Mouse (Mus musculus) cortical plate, adult 2 months (tissue): Measurements from ENCODE around the gene Parm1. TPM values are rescaled to one million over a fixed set of nuclear protein-coding genes. Genes with fewer than 3 reads are reported as not detected.

ENCODE experiments used
- H3K27ac ChIP-seq: fragments of 200-500 bp; 2 replicates; pipeline ENCODE4 v1.5.1; 2012; ENCODE audit warnings: low read length, control low read depth, inconsistent platforms; ENCODE audit not compliant: insufficient read depth
- H3K4me1 ChIP-seq: fragments of 200-500 bp; 2 replicates; pipeline ENCODE4 v1.6.1; 2011; ENCODE audit warnings: low read length; ENCODE audit not compliant: control insufficient read depth, insufficient read depth
- H3K4me3 ChIP-seq: fragments of 200-500 bp; 2 replicates; pipeline ENCODE4 v1.5.1; 2011; ENCODE audit warnings: mild to moderate bottlenecking, low read length, control low read depth; ENCODE audit not compliant: insufficient read depth
- CTCF ChIP-seq: fragments of 200-500 bp; IDR thresholded peaks from 2 replicates; pipeline ENCODE4 v1.5.1; 2011; ENCODE audit warnings: mild to moderate bottlenecking, control low read depth, low read length; ENCODE audit not compliant: insufficient read depth; ENCODE audit errors: extremely low read depth
- POLR2A ChIP-seq: fragments of 200-500 bp; IDR thresholded peaks from 2 replicates; pipeline ENCODE4 v1.6.1; 2011; ENCODE audit warnings: mild to moderate bottlenecking, low read length, control low read depth; ENCODE audit not compliant: insufficient read depth; ENCODE audit errors: extremely low read depth
- polyA plus RNA-seq: library from polyadenylated mRNA; depleted of rRNA; stranded (reverse); fragments of >200 nt; gene quantifications from 2 replicates; pipeline ENCODE4 v1.2.3, GENCODE M21; 2012

Gene Parm1
- polyA plus RNA-seq, 1 experiment = 21.2 TPM

DNA sequence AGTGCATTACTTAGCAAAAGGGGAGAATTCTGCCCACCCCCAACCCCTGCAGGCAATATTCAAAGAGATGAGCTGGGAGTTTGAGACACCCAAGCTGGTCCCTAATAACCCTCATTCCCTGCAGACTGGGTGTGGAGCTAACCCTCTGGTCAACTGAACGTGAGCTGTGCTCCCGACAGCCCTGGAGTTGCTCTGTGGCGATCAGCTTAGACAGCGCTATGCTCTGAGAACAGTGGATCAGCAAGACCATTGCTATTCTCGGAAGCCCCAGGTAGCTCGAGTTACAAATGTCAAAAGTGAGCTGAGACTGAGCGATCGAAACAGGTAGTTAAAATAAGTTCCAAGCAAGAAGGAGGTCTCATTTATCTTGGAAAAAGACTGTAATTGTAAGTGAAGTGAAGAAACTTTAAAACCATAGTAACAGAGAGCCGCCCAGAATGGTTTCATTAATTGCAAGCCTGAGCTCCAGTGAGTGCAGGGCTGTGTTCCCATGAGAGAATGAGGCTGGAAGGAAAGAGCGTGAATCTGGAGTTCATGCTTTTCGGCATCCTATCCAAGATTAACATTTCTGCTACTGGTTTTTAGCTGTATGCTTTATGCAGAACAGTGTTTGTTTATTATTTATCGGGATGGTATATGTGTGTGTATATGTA, 86.5 kb downstream of the Parm1 start:
- Histone ChIP-seq H3K27ac (no peak overlapping the region), H3K4me3 (no peak overlapping the region), H3K4me1 (no peaks in the 10 kb centered on the region)
- TF ChIP-seq POLR2A (no peak), CTCF (no peak)

DNA sequence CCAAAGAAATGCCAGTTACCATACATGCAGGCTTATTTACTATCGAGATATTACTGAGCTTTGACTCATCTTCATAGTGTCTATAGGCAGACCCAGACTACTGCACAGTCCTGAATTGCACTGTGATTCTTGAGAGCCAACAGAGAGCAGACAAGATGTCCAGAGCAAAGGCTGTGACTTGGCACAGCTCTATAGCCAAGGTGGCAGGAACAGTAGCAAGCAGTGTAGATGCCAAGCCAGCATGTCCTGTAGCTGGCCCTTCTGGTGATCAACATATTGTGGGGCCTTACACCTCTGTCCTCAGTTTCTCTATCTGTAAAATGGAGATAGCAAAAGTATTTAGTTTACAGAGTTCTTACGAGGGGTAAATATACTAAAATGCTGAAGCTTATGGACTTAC, 89.8 kb downstream of the Parm1 start:
- Histone ChIP-seq H3K27ac (no peak overlapping the region), H3K4me1 (no peaks in the 10 kb centered on the region), H3K4me3 (no peak overlapping the region)
- no peak for TF ChIP-seq CTCF
- TF ChIP-seq POLR2A = no peak

DNA sequence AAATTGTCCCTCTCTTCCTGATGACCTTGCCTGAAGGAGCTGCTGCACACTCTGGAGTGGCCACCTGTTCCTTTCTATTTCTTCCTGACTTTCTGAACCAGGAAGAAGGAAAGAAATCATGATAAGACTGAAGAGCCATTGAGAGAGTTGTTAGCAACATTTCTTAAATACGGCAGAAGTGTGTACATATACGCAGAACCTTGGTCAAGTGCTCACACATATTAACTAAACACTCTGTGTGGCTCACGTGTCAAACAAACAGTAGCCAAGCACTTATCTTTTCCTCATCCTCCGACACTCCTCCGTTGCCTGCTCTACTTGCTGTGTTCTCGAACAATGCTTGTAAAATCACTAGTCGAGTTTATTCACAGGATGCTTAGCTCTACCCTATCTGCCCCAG, 90.4 kb downstream of the Parm1 start:
- no peaks in the 10 kb centered on the region for H3K4me1 ChIP-seq
- no peak overlapping the region for H3K4me3 ChIP-seq
- TF ChIP-seq CTCF (no peak), POLR2A (no peak)
- no peak overlapping the region for H3K27ac ChIP-seq

- no peak overlapping the region for H3K4me3 ChIP-seq
- H3K4me1 ChIP-seq = no peaks in the 10 kb centered on the region
- TF ChIP-seq CTCF = no peak
- TF ChIP-seq POLR2A = no peak
- H3K27ac ChIP-seq = no peak overlapping the region
Measured at GRCm38 (mm10) chr5:91609041-91609440, 91.6 kb downstream of the Parm1 start.

DNA sequence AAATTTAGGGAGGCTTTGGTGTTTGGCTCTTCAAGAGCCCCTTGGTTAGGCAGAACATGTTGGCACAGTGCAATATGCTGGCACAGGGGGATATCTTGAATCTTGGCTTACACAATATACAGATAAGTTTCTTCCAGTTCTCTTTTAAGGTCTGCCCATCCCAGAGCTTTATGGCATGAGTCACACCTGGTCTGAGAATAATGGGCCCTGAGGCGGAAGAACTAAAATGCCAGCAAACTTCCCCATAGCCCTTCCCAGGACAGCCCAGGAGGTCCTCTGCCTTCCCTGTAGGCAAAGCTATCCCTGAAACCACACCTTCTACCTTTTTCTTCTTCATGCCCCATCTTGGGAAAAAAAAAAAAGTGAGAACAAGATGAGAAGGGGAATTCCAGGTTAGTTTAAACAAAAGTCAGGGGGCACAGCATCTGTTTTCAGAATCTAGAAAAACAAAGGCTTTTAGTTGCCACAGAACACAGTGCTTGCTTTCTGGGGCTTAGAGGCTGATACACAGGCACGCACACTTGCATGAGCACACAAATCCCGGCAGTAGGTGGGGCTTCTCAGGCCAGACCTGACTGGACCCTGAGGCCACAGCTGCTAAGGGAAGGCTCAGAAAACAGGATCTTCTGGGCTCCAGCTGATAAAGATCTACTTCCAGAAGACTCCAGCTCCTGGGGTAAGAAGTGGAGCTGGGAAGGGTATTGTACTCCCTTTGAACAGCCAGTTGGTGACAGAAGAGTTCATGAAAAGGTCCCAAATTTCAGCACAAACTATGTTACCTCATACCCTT, 92.3 kb downstream of the Parm1 start:
- H3K4me3 ChIP-seq = no peak overlapping the region
- no peak overlapping the region for H3K27ac ChIP-seq
- TF ChIP-seq CTCF (no peak), POLR2A (no peak)
- no peaks in the 10 kb centered on the region for H3K4me1 ChIP-seq

- TF ChIP-seq POLR2A (no peak), CTCF (no peak)
- Histone ChIP-seq H3K27ac (no peak overlapping the region), H3K4me3 (no peak overlapping the region), H3K4me1 (no peaks in the 10 kb centered on the region)
Measured at GRCm38 (mm10) chr5:91610499-91610898, 93.1 kb downstream of the Parm1 start.

DNA sequence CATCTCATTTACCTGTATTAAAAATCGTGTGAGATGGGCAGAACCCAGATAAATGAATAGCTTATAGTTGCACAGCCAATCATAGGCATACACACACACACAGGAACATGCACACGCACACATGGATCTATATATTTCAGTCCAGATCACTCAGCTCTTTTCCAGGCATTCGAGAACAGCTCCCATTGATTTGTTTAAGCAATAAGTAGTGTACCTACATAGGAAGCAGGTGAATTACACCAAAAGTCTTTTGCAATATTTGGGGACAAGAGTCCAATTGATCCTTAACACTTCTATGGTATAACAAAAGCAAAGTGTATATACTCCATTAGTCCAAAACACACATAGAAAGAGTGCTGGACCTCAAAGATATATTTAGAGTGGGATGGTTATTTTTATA, 94.2 kb downstream of the Parm1 start:
- H3K4me1 ChIP-seq = no peaks in the 10 kb centered on the region
- H3K27ac ChIP-seq = no peak overlapping the region
- no peak overlapping the region for H3K4me3 ChIP-seq
- no peak for TF ChIP-seq POLR2A
- TF ChIP-seq CTCF = no peak

GRCm38 (mm10) chr5:91617331-91618233, 100.2 kb downstream of the Parm1 start:
- TF ChIP-seq POLR2A (no peak), CTCF (no peak)
- Histone ChIP-seq H3K27ac (no peak overlapping the region), H3K4me1 (no peaks in the 10 kb centered on the region), H3K4me3 (no peak overlapping the region)

GRCm38 (mm10) chr5:91618661-91619173, 101.3 kb downstream of the Parm1 start:
- no peak overlapping the region for H3K27ac ChIP-seq
- no peak overlapping the region for H3K4me3 ChIP-seq
- TF ChIP-seq POLR2A = no peak
- no peak for TF ChIP-seq CTCF
- H3K4me1 ChIP-seq = no peaks in the 10 kb centered on the region
